ENCODE assay signal across 8 mouse cellular contexts in the genomic region with DNA sequence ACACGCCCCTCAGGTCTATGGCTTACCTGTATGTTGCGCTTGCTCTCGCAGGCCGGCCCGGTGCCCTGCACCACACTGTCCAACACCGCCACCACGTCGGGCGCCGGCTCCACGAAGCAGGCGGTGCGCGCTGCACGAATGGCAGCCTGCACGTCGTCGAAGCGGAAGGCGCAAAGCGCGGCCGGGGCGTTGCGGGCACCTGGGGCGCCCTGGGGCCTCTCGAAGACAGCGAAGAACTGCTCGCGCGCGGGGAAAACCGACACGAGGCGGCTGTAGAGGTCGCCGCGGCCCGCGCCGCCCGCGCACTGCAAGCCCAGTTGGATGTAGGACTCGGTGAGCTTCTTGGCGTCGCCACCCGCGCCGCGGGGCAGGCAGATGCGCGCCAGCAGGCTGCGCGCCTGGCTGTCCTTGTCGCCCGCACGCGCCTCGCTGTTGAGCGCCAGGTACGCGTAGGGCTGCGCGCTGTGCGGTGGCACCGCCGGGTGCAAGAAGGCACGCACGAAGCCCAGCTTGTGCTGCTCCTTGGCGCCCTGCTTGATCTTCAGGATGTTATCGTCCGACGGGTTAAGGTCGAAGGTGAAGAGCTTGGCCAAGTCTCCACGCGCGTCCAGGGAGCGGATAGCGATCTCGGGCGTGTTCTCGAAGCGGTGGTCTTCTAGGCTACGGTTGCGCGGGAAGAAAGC. TPM values are rescaled to one million over a fixed set of nuclear protein-coding genes. Genes with fewer than 3 reads are reported as not detected.
DNase-seq lines count a peak whose midpoint lies in the region; ATAC-seq and TF ChIP-seq lines count a peak whose summit lies in the region.
"Had no signal": no experiment of that assay in that cellular context is flagged by ENCODE, and none has a peak within 500 bp of the region (broad histone marks: within the 10 kb centered on the region; RNA-seq: fewer than 3 reads in every experiment).

No protein-coding gene starts in this region.

- H3K4me1 ChIP-seq in lung, adult 2 months (ENCODE audit: control insufficient read depth, insufficient read depth, low read length): peaks cover 37% of the 10 kb centered on the region
- H3K4me1 ChIP-seq in heart, postnatal 0 days (ENCODE audit: control insufficient read depth, insufficient read depth): peaks cover 3% of the 10 kb centered on the region; the same call in 1 of the 2 replicates
- H3K4me1 ChIP-seq in lung, postnatal 0 days (ENCODE audit: insufficient read depth, low read depth, low read length): peaks cover 13% of the 10 kb centered on the region
- peaks cover 67% of the 10 kb centered on the region for H3K4me1 ChIP-seq in thymus, adult 2 months (replicated peaks; ENCODE audit: control insufficient read depth, insufficient read depth, low read length)

- 1% methylated on average over 86 of the region's 86 CpGs for WGBS in lung, adult 2 months
- 2% methylated on average over 80 of the region's 86 CpGs for WGBS in heart, postnatal 0 days
- 4% methylated on average over 79 of the region's 86 CpGs for WGBS in lung, postnatal 0 days
- WGBS in thymus, adult 2 months: 4% methylated on average over 86 of the region's 86 CpGs

- H3K27me3 ChIP-seq in heart, postnatal 0 days (ENCODE audit: control insufficient read depth, insufficient read depth, low read length): peaks cover 26% of the 10 kb centered on the region
- H3K27me3 ChIP-seq in lung, postnatal 0 days (replicated peaks; ENCODE audit: insufficient read depth, low read length): no peaks in the 10 kb centered on the region
- no peaks in the 10 kb centered on the region for H3K27me3 ChIP-seq in thymus, adult 2 months (ENCODE audit: control insufficient read depth, insufficient read depth, low read length)

- TF ChIP-seq EP300 in heart, postnatal 0 days (IDR thresholded peaks at IDR 0.05; ENCODE audit: low read depth): no peak
- TF ChIP-seq EP300 in lung, postnatal 0 days (IDR thresholded peaks at IDR 0.05): no peak

- no peak for DNase-seq in lung, adult 2 months
- DNase-seq in lung, postnatal 14 days: no peak
- DNase-seq in brain, adult 2 months (ENCODE audit: low read depth, low spot score): peak; percentile 69
- DNase-seq in heart, postnatal 0 days (ENCODE audit: low spot score): no peak
- DNase-seq in lung, postnatal 0 days (ENCODE audit: low spot score): no peak
- DNase-seq in thymus, adult 2 months: peak; percentile 57

- H3K9ac ChIP-seq in heart, postnatal 0 days (replicated peaks; ENCODE audit: low read depth, low read length): peak overlapping the region; percentile 71
- H3K9ac ChIP-seq in lung, postnatal 0 days (replicated peaks; ENCODE audit: low read depth): peak overlapping the region; percentile 58

- no peak for TF ChIP-seq CTCF in lung, adult 2 months (IDR thresholded peaks at IDR 0.05; ENCODE audit: insufficient read depth, low read length)
- no peak for TF ChIP-seq CTCF in heart, postnatal 0 days (IDR thresholded peaks at IDR 0.05; ENCODE audit: low read depth)
- no peak for TF ChIP-seq CTCF in lung, postnatal 0 days (IDR thresholded peaks at IDR 0.05)
- TF ChIP-seq CTCF in thymus, adult 2 months (IDR thresholded peaks at IDR 0.05; ENCODE audit: borderline replicate concordance, control insufficient read depth, extremely low read depth, insufficient read depth, low read length, poor library complexity): no peak

- peak overlapping the region; percentile 72 for H3K4me3 ChIP-seq in lung, adult 2 months (replicated peaks; ENCODE audit: extremely low read depth, low read depth, low read length)
- peak overlapping the region; percentile 65 for H3K4me3 ChIP-seq in heart, postnatal 0 days (ENCODE audit: low read depth, low read length)
- H3K4me3 ChIP-seq in lung, postnatal 0 days (ENCODE audit: low read depth, low read length): peak overlapping the region; percentile 76
- peak overlapping the region; percentile 96 for H3K4me3 ChIP-seq in thymus, adult 2 months (ENCODE audit: control insufficient read depth, insufficient read depth, low read length)

- TF ChIP-seq POLR2A in lung, adult 2 months (IDR thresholded peaks at IDR 0.05; ENCODE audit: borderline replicate concordance, extremely low read depth, low read depth, low read length): peak; percentile 2; the same call in 1 of the 2 replicates
- TF ChIP-seq POLR2A in thymus, adult 2 months (IDR thresholded peaks at IDR 0.05; ENCODE audit: control insufficient read depth, extremely low read depth, insufficient read depth, low read length, poor library complexity): no peak

- H3K9me3 ChIP-seq in heart, postnatal 0 days (replicated peaks; ENCODE audit: control insufficient read depth, low read length): peaks cover 11% of the 10 kb centered on the region
- H3K9me3 ChIP-seq in lung, postnatal 0 days (ENCODE audit: low read length): no peaks in the 10 kb centered on the region

- H3K27ac ChIP-seq in heart, postnatal 0 days (ENCODE audit: low read depth): peak overlapping the region; percentile 83
- H3K27ac ChIP-seq in lung, postnatal 0 days (ENCODE audit: low read length): peak overlapping the region; percentile 92
- H3K27ac ChIP-seq in thymus, adult 2 months (ENCODE audit: control insufficient read depth, insufficient read depth, low read length): peak overlapping the region; percentile 42

- peak overlapping the region; percentile 64 for H3K4me2 ChIP-seq in heart, postnatal 0 days (ENCODE audit: low read depth, low read length)
- H3K4me2 ChIP-seq in lung, postnatal 0 days (replicated peaks; ENCODE audit: low read depth, low read length): peak overlapping the region; percentile 74

- ATAC-seq in heart, postnatal 0 days (ENCODE audit: insufficient read depth, low read depth): no peak
- ATAC-seq in lung, postnatal 0 days: no peak
- no peak for ATAC-seq in megakaryocyte-erythroid progenitor cell, adult 5-6 weeks (replicated peaks; ENCODE audit: low FRiP score, low TSS enrichment, poor library complexity, severe bottlenecking)

- no peaks in the 10 kb centered on the region; the same call in 1 of the 2 replicates for H3K36me3 ChIP-seq in heart, postnatal 0 days (replicated peaks; ENCODE audit: control insufficient read depth, insufficient read depth, low read length)
- no peaks in the 10 kb centered on the region for H3K36me3 ChIP-seq in lung, postnatal 0 days (ENCODE audit: insufficient read depth, low read length)
- H3K36me3 ChIP-seq in thymus, adult 2 months (ENCODE audit: control insufficient read depth, insufficient read depth, low read length): no peaks in the 10 kb centered on the region

RNA-seq across cellular contexts. Expression of gene Plxnd1, which starts 1.2 kb away (rescaled TPM):
- polyA plus RNA-seq in lung, adult 2 months (2012; rRNA removed): 146 and 185 TPM in 2 replicates
- 82.4 and 166 TPM in 2 replicates for total RNA-seq in heart, postnatal 0 days (2014; rRNA removed; ENCODE audit: low replicate concordance)
- 28.1 and 37.7 TPM in 2 replicates for polyA plus RNA-seq in heart, postnatal 0 days (2015; fragmentation: Nextera tagmentation; extraction: Ambion mirVana)
- polyA plus RNA-seq in lung, postnatal 0 days (2015; fragmentation: Nextera tagmentation; extraction: Ambion mirVana): 26.9 and 33.4 TPM in 2 replicates
- 466 and 519 TPM in 2 replicates for polyA plus RNA-seq in thymus, adult 2 months (2012; rRNA removed)
- total RNA-seq in megakaryocyte-erythroid progenitor cell, adult 5-6 weeks (2014; fragmentation: Nextera tagmentation): 0.72 and 1.6 TPM in 2 replicates
- 0.11 and 1.4 TPM in 2 replicates for total RNA-seq in megakaryocyte-erythroid progenitor cell, adult 5-6 weeks (2017)

RNA-seq across cellular contexts. Expression of gene H1foo, which starts 48.9 kb away (rescaled TPM):
- not detected in 2 replicates for polyA plus RNA-seq in lung, adult 2 months (2012; rRNA removed)
- not detected in 2 replicates for total RNA-seq in heart, postnatal 0 days (2014; rRNA removed; ENCODE audit: low replicate concordance)
- polyA plus RNA-seq in heart, postnatal 0 days (2015; fragmentation: Nextera tagmentation; extraction: Ambion mirVana): not detected in 2 replicates
- not detected in 2 replicates for polyA plus RNA-seq in lung, postnatal 0 days (2015; fragmentation: Nextera tagmentation; extraction: Ambion mirVana)
- 0.71 and 0.81 TPM in 2 replicates for polyA plus RNA-seq in thymus, adult 2 months (2012; rRNA removed)
- not detected in 2 replicates for total RNA-seq in megakaryocyte-erythroid progenitor cell, adult 5-6 weeks (2014; fragmentation: Nextera tagmentation)
- not detected in 2 replicates for total RNA-seq in megakaryocyte-erythroid progenitor cell, adult 5-6 weeks (2017)
- total RNA-seq: heart, postnatal 10 days had no signal

Comparison
In these comparisons a context has a peak if more than half of its experiments do, and no peak if none do; other contexts are left out.
1. DNase-seq: peak in brain, adult 2 months (single experiment) and thymus, adult 2 months (single experiment); none in lung, adult 2 months (single experiment), lung, postnatal 14 days (single experiment), heart, postnatal 0 days (single experiment) and lung, postnatal 0 days (single experiment).
2. H3K27ac ChIP-seq: peak in every context shown above with its lines; median percentile 92 in lung, postnatal 0 days; 83 in heart, postnatal 0 days; 42 in thymus, adult 2 months.
3. Peak in every context shown above with its lines, with median percentiles within 50 percentile points of each other: H3K4me3 ChIP-seq.